ENCODE assay signal across 8 mouse cellular contexts in the genomic region with DNA sequence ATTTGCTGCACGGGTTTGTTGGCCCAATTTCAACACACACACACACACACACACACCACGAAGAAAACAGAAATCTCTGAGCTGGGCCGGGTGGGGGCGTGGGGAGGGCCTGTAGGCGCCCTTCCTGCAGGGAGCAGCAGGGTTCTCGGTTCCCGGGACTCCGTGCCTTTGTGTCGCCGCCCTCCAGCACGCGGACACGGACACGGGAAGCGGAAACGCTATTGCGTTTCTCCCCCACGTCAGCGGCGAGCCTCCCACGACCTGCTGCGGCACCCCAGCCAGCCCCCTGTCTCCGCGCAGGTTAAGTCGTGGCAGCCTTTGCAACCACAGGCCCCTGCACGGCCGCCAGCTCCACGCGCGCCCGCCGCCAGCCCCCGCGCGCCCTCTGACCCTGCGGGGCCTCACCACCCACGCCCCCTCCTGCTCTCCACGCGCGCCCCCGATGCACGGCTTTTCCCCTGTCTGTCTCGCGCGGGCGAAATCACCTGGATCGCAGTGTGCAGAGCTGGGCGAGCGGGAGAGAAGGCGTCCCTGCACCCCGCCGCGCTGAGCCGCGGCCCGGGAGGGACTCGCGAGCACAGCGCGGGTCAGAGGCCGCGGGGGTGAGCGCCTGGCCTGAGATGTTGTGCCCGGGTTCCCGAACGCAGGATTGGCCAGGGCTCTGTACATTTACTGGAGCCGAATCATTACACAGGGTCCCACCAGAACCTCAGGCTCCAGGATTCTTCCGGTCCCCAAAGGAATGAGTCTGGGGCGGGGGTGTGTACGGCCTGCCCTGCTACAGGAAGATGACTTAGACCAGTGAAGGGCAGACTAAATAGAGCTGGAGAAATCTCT. TPM values are rescaled to one million over a fixed set of nuclear protein-coding genes. Genes with fewer than 3 reads are reported as not detected.
A peak's percentile ranks its signal among the peaks of the same experiment; 100 is the strongest.
DNase-seq lines count a peak whose midpoint lies in the region; ATAC-seq lines count a peak whose summit lies in the region.

A gene (minus strand): TSS at position 729 of the 837 bp plus-strand sequence.

- peaks cover 11% of the 10 kb centered on the region for H3K4me1 ChIP-seq in intestine, embryonic 15.5 days (replicated peaks)

- H3K27ac ChIP-seq in intestine, embryonic 15.5 days, result peak within 1 kb of the TSS; percentile 95

- H3K9ac ChIP-seq in intestine, embryonic 15.5 days, result peak within 1 kb of the TSS; percentile 93

- WGBS in intestine, embryonic 15.5 days, result under 1% methylated on average over 67 of the region's 70 CpGs

- no peaks in the 10 kb centered on the region for H3K27me3 ChIP-seq in intestine, embryonic 15.5 days (replicated peaks)

- H3K4me2 ChIP-seq in intestine, embryonic 15.5 days (replicated peaks), result peak within 1 kb of the TSS; percentile 94

- H3K9me3 ChIP-seq in intestine, embryonic 15.5 days, result no peaks in the 10 kb centered on the region

- H3K4me3 ChIP-seq in intestine, embryonic 15.5 days (replicated peaks), result peak within 1 kb of the TSS; percentile 76

- no peaks in the 10 kb centered on the region for H3K36me3 ChIP-seq in intestine, embryonic 15.5 days

- DNase-seq in adrenal gland, adult 18-20 months (ENCODE audit: low spot score in 2 of 2), result peak; percentile 67 to 71
- DNase-seq in embryo, embryonic 10.5 days (ENCODE audit: low spot score), result peak; percentile 56
- DNase-seq in left cerebral cortex, postnatal 4 days, result peak; percentile 58
- DNase-seq in right cerebral cortex, postnatal 25 days, result peak; percentile 77
- peak; percentile 60 to 67 for DNase-seq in urinary bladder, postnatal 4 days (ENCODE audit: low spot score in 2 of 2)

- intact Hi-C loops in left cerebral cortex, postnatal 4 days (cut with DNase I), result no loop called here

- ATAC-seq in granulocyte monocyte progenitor cell, adult 5-6 weeks (replicated peaks; ENCODE audit: poor library complexity, severe bottlenecking), result peak; percentile 94
- ATAC-seq in intestine, embryonic 15.5 days, result peak; percentile 91
- peak; percentile 73 for ATAC-seq in megakaryocyte-erythroid progenitor cell, adult 5-6 weeks (replicated peaks; ENCODE audit: low FRiP score, low TSS enrichment, poor library complexity, severe bottlenecking)

RNA-seq across cellular contexts. Expression of the gene that starts here (rescaled TPM):
- 1 to 10 TPM; 2.7 to 4.8 TPM for total RNA-seq in adrenal gland, adult 18-20 months (2021)
- total RNA-seq in granulocyte monocyte progenitor cell, adult 5-6 weeks (2014; fragmentation: Nextera tagmentation), result 1.0 and 2.1 TPM in 2 replicates
- total RNA-seq in granulocyte monocyte progenitor cell, adult 5-6 weeks (2017), result 1.6 and 2.4 TPM in 2 replicates
- polyA plus RNA-seq in intestine, embryonic 15.5 days (2015; fragmentation: Nextera tagmentation; extraction: Ambion mirVana), result 9.2 and 9.7 TPM in 2 replicates
- 1 to 10 TPM; 3.1 to 3.5 TPM for total RNA-seq in left cerebral cortex, postnatal 4 days (2021)
- total RNA-seq in megakaryocyte-erythroid progenitor cell, adult 5-6 weeks (2014; fragmentation: Nextera tagmentation), result 1.8 and 8.0 TPM in 2 replicates
- total RNA-seq in megakaryocyte-erythroid progenitor cell, adult 5-6 weeks (2017), result 0.80 and 1.1 TPM in 2 replicates

Comparison
In these comparisons a context has a peak if more than half of its experiments do, and no peak if none do; other contexts are left out.
1. Peak in every context shown above with its lines: DNase-seq, ATAC-seq, H3K4me3 ChIP-seq and H3K27ac ChIP-seq.